Mouse (Mus musculus) spleen, embryonic (tissue): Measurements from ENCODE around the gene Ergic2.

Experiments used
- CTCF ChIA-PET: fragments of 350-600 bp; sonication (Branson Sonifier 250); formaldehyde crosslinking; loops from one replicate; lab custom pipeline; 2022; lab: Charles Lee

The Ergic2 gene

GRCm38 (mm10) chr6:148211897-148212680 is at the start of gene Ergic2:
Gene Ergic2 (minus strand): TSS chr6:148212374.
- CTCF ChIA-PET, result no interaction called here

GRCm38 (mm10) chr6:148260729-148261101 is 48.5 kb upstream of the Ergic2 start:
- CTCF ChIA-PET, result interaction anchor here (0.6 kb wide), 1 partner anchor 723 kb away, joined by 3 read pairs; no protein-coding TSS in a partner anchor

DNA sequence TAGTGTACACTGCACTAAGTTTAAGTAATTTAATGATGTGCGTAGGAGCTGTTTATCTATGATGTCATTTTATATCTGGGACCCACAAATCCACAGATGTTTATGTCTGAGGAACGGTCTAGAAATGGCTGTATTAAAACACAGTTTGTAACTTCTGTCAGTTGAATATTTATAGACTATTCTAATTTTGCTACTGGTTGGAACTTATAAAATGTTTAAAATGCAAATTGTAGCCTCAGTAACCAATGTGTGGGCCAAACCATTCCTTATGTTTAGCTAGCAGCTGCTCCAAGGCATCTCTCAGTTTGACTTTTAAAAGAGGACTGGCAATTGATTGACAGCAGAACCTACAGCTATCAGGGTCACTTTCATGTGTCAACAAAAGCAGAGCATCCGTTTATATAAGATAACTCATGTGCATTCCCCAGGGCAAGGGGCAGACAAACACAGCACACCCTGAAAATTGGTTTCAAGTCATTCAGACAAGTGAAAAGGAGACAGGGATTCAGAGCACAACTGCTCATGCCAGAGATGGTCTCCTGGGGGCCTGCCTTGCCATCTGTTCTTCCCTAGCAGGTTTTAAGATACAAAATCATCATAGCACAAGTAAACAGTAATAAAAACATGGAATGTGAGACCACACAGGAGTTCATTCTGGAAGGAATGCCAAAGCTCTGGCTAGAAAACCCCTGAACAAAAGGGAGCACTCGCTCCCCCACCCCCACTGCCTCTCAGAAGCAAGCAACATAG is 48.0 kb upstream of the Ergic2 start:
- CTCF ChIA-PET, result no interaction called here

GRCm38 (mm10) chr6:148259074-148259473 is 46.9 kb upstream of the Ergic2 start:
- CTCF ChIA-PET, result no interaction called here

DNA sequence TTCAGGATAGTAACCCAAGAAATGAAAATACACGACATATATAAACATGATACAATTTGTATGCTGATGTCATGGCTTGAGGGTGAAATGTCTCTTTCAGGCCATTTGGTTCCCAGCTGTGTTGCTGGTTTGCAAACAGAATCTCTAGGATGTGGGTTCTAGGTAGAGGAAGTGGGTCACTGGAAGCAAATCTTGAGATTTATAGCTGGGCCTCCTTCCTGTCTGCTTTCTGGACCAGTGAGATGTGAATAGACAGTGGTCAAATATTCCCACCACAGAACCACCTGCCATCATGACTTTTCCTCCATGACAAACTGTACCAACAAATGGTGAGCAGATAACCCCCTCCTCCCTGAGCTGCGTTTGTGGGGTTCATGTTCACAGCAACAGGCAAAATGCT is 45.6 kb upstream of the Ergic2 start:
- CTCF ChIA-PET, result interaction anchor here (1.0 kb wide), 1 partner anchor 26 kb away, joined by 3 read pairs; no protein-coding TSS in a partner anchor

GRCm38 (mm10) chr6:148256109-148256508 is 43.9 kb upstream of the Ergic2 start:
- CTCF ChIA-PET, result no interaction called here

DNA sequence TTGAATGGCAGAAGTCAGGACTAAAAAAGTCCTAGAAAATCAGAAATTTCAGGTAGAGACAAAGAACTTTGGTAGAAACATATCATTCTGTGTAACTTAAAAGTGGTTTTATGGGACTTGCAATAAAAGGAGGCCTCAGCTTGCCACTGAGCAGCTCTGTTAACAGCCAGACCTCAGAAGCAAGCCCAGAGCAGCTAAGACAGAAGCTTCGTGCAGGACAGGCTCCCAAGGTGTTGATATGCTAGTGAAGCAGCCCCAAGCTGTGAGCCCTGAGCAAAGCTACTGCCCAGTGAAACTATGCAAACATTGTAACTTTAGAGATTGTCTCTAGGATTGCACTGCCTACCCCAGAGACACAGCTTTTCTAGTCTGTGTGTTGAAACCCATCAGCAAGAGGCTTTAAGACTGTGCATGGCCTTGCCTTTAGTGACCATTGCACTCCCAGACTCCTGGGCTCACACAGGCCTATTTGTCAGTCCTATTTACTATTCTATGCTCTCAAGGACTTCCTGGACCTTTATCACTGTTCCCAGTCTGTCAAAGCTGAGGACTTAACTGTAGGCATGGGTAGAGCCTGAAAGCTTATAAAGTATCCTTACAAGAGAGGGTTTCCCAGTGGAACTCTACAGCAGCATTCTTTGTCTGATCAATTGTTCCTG is 43.4 kb upstream of the Ergic2 start:
- CTCF ChIA-PET, result no interaction called here

GRCm38 (mm10) chr6:148249221-148249620 is 37.0 kb upstream of the Ergic2 start:
- CTCF ChIA-PET, result no interaction called here

DNA sequence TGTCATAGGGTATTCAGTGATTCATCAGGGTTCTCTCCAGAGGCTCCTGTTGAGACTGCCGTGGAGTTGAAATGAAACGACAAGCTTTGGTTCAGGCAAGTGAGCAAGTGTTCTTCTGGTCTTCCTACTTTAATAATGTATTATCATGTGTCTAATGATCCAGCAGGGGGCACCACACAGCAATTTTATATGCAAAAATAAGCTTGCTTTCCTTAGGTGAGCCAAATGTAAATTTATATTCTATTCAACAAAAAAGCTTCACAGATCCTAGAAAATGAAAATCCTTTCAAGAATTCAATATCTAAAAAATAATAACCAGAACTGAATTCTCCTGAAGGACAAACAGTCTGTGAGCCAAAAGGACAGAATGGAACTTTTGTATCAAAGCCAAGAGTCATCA is 36.5 kb upstream of the Ergic2 start:
- CTCF ChIA-PET, result no interaction called here

DNA sequence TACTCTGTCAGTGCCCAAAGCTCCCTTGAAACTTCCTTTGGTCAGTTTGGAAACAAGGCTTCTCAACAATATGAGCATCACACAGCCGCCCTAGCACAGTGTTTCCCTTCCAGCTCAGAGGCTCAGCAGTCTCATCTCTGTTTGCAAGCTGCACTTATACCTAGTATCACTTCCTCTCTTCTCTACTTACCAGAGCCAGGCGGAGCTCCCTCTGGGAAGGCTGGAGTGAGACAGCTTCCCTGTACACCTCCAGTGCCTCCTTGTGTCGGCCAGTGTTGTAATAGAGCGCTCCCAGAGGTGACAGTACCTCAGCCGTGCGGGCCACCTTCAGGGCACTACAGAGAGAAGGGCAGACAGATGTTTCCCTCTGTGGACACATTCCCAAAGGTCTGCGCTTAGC is 34.4 kb upstream of the Ergic2 start:
- CTCF ChIA-PET, result interaction anchor here (0.7 kb wide), 1 partner anchor 109 kb away, joined by 3 read pairs; no protein-coding TSS in a partner anchor

GRCm38 (mm10) chr6:148244836-148245235 is 32.7 kb upstream of the Ergic2 start:
- CTCF ChIA-PET, result no interaction called here

DNA sequence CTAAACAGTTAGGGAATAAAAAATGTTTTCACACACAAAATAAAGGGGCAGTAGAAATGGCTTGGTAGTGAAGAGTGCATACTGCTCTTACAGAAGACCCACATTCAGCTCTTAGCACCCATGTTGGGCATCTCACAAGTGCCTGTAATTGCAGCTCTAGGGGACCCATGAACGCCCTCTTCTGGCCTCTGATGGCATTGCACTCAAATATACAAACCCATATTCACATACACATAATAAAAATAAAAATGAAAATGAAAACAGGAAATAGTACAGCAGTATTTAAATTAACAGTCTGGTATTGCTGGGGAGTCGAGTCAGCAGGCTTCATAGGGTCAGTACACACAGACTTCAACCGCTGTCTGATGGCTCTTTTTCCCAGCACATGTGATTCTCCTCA is 30.1 kb upstream of the Ergic2 start:
- CTCF ChIA-PET, result no interaction called here

DNA sequence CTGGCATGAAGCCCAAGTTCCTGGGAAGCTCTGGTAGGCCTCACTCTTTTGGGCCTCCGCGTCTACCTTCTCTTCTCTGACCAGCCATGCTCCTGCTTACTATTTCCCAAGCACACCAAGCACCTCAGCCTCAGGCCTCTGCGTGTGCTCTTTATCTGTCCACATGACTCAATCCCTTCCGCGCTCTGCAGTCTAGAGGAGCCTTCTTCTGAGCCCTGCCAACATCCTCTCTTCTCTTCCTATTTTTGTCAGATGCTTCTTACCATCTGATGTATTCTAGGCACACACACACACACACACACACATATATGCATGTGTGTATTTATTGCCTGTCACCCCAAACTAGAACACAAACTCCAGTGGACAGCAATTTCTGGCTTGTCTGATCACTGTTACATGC is 29.5 kb upstream of the Ergic2 start:
- CTCF ChIA-PET, result no interaction called here

DNA sequence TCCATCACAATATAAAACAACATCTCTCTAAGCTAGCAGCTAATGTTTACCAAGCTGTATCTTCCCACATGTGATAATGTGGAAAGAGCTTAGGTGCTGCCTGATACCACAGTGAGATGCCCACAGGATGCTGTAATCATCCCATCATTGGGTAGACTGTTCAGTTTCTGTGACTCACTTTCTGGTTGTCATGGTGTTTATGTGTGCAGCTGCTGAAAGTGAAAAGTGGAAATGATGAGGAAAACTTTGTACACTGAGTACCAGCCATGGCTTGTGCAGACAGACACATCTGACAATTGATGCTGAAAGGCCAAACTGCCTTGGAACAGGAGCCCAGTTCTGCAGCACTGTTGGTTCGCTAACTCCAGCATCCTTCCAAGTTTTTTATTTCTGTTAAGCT is 27.1 kb upstream of the Ergic2 start:
- CTCF ChIA-PET, result no interaction called here

GRCm38 (mm10) chr6:148237453-148237852 is 25.3 kb upstream of the Ergic2 start:
- CTCF ChIA-PET, result no interaction called here

DNA sequence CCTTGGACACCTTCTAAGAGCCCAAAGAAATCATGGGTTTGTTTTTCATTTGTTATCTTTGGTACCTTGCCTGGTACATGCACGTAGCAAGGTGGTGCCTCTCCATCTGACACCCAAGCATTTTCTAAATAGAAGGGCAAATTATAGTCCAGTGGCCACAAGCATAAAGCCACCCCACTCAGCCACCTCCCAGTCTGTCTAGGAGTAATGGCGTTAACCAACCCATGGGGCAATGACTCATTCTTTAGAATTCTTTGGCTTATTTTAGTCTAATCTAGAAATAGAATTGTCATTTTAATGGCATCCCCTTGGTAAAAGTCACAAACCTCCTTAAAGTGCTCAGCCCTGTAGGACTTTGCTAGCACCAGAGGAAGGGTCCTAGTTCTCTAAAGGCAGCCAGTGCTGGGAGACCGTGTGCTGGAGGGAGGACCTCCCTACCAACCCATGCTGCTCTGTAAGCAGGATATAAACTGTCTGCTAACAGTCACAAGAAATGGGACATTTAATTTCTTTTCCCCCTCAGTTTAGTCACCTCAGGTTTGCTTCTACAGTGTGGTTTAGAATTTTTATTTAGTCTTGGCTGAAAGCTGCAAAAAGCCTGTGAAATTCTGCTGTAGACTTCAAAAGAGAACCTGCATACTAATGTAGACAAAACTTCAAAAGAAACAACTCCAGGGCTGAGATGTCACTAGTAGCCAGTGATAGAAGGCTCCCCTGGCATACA is 22.1 kb upstream of the Ergic2 start:
- CTCF ChIA-PET, result no interaction called here

GRCm38 (mm10) chr6:148227542-148227941 is 15.4 kb upstream of the Ergic2 start:
- CTCF ChIA-PET, result no interaction called here

DNA sequence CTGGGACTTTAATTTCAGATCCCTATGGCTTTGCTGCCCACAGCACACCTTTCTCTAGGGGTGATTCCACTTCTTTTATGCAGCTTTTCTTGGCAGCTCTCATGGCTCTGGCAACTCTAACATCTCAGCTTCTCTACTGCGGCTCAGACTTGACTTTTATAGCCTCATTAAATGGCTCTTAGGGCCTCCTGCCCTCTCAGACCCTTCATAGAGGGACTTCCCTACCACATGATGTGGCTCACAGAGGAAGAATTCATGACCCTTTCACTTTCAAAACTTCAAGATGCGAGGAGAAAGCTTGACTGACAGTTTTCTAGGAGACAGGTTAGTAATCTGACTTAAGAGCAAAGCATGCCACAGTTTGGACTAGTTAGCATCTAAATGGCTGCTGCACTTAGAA is 10.5 kb upstream of the Ergic2 start:
- CTCF ChIA-PET, result no interaction called here

DNA sequence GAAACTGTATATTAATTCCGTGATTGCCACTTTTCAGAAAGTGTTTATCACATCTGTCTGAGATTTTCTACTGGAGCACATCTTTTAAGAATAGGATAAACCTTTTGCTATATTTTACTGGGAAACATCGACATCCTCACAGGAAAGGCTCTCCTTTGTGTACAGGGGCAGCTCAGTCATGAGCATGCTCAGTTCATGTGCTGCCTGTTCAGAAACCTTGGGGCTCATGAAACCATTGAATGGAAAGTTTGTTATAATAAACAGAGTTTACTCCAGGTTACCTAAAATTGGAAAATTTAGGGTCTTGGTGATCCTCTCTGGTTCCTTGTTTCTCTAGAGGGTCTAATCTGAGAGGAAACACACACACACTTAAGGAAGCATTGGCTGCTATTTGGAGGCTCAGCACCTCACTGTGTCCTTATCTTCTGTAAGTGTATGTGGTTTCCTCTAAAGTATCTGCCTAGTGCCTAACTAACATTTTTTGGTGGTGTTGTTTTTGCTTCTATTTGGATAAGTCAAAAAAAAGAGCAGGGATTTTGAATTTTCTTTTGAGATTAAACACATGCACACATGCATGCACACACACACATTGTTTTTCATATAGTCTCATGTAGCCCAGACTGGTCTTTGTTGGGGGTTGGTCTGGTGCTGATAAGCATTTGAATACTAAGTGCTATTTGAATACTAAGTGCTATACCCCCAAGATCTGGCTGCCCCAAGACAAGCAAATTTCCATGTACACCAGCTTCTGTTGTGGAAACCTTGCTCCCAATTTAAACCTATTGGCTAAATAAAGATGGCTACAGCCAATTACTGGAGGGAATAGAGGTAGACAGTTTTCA is 6.3 kb upstream of the Ergic2 start:
- CTCF ChIA-PET, result no interaction called here

DNA sequence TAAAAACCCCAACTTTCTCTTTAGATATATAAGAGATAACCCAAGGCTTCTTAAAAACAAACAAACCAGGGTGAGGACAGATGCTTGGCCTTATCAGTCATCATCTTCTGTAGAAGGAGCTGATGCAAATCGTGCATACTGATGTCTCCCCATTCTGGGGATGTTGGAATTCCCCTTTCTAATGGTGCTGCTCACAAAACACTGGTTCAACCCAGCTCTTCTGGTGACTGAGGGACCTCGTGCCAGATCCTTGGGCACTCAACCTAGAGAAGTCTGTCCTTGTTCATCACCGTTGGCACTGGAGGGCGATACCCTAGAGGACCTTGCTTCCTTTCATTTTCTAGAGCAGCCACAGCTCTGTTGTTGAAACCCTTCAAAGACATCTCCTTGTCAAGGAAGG is 4.6 kb upstream of the Ergic2 start:
- CTCF ChIA-PET, result no interaction called here

DNA sequence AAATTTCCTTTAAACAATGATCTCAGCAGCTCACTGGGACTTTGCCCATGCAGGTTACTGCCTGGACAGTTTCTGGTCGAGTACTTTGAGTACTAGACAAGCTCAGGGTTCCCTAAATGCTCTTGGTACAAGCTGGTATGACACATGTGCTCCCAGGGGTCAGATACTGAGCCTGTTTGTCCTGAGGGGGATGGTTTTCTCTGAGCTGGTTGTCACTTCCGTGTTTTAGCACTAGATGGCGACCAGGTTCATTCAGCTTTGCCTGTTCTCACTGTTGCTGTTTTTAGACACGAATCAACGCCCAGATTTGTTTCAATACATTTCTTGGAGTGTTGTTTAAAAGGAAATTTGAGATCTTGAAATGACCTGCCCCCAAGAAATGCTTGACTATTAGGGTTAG is 2.6 kb upstream of the Ergic2 start:
- CTCF ChIA-PET, result no interaction called here
